Mouse (Mus musculus): ENCODE results near the gene Spindoc. TPM values are rescaled to one million over a fixed set of nuclear protein-coding genes. Genes with fewer than 3 reads are reported as not detected.

Gene Spindoc
- polyA plus RNA-seq, 1 experiment, result 49.2 TPM

- TF ChIP-seq POLR2A (IDR thresholded peaks at IDR 0.05; ENCODE audit: borderline replicate concordance, extremely low read depth, insufficient read depth, insufficient read length, poor library complexity, severe bottlenecking), result peak; percentile 88
- no peak for TF ChIP-seq CTCF (IDR thresholded peaks at IDR 0.05; ENCODE audit: borderline replicate concordance, extremely low read depth, insufficient read depth, insufficient read length)
Measured at GRCm38 (mm10) chr19:7341512-7342397, 41.0 kb downstream of the Spindoc start, which contains the start of gene Mark2. Mark2 (minus strand) TSS chr19:7341860.

GRCm38 (mm10) chr19:7340780-7341475 is 41.9 kb downstream of the Spindoc start:
- peak; percentile 25 for DNase-seq (ENCODE audit: low read depth)
- TF ChIP-seq CTCF (IDR thresholded peaks at IDR 0.05; ENCODE audit: borderline replicate concordance, extremely low read depth, insufficient read depth, insufficient read length), result no peak
- TF ChIP-seq POLR2A (IDR thresholded peaks at IDR 0.05; ENCODE audit: borderline replicate concordance, extremely low read depth, insufficient read depth, insufficient read length, poor library complexity, severe bottlenecking), result no peak

More at GRCm38 (mm10) chr19:7341512-7342397, 41.0 kb downstream of the Spindoc start, which contains the start of gene Mark2:
- peak; percentile 100 for DNase-seq (ENCODE audit: low read depth)

- TF ChIP-seq CTCF (IDR thresholded peaks at IDR 0.05; ENCODE audit: borderline replicate concordance, extremely low read depth, insufficient read depth, insufficient read length), result no peak
- TF ChIP-seq POLR2A (IDR thresholded peaks at IDR 0.05; ENCODE audit: borderline replicate concordance, extremely low read depth, insufficient read depth, insufficient read length, poor library complexity, severe bottlenecking), result no peak
- peak; percentile 27 for DNase-seq (ENCODE audit: low read depth)
Measured at GRCm38 (mm10) chr19:7340371-7340779, 42.4 kb downstream of the Spindoc start.

GRCm38 (mm10) chr19:7339867-7340266 is 42.9 kb downstream of the Spindoc start:
- no peak for DNase-seq (ENCODE audit: low read depth)
- TF ChIP-seq CTCF (IDR thresholded peaks at IDR 0.05; ENCODE audit: borderline replicate concordance, extremely low read depth, insufficient read depth, insufficient read length) (no peak), POLR2A (IDR thresholded peaks at IDR 0.05; ENCODE audit: borderline replicate concordance, extremely low read depth, insufficient read depth, insufficient read length, poor library complexity, severe bottlenecking) (no peak)

GRCm38 (mm10) chr19:7339026-7339425 is 43.8 kb downstream of the Spindoc start:
- TF ChIP-seq POLR2A (IDR thresholded peaks at IDR 0.05; ENCODE audit: borderline replicate concordance, extremely low read depth, insufficient read depth, insufficient read length, poor library complexity, severe bottlenecking) (no peak), CTCF (IDR thresholded peaks at IDR 0.05; ENCODE audit: borderline replicate concordance, extremely low read depth, insufficient read depth, insufficient read length) (no peak)
- DNase-seq (ENCODE audit: low read depth), result no peak

- DNase-seq (ENCODE audit: low read depth), result no peak
- TF ChIP-seq POLR2A (IDR thresholded peaks at IDR 0.05; ENCODE audit: borderline replicate concordance, extremely low read depth, insufficient read depth, insufficient read length, poor library complexity, severe bottlenecking), result no peak
- no peak for TF ChIP-seq CTCF (IDR thresholded peaks at IDR 0.05; ENCODE audit: borderline replicate concordance, extremely low read depth, insufficient read depth, insufficient read length)
Measured at GRCm38 (mm10) chr19:7337781-7338342, 44.9 kb downstream of the Spindoc start.

- no peak for DNase-seq (ENCODE audit: low read depth)
- TF ChIP-seq CTCF (IDR thresholded peaks at IDR 0.05; ENCODE audit: borderline replicate concordance, extremely low read depth, insufficient read depth, insufficient read length), result no peak
- no peak for TF ChIP-seq POLR2A (IDR thresholded peaks at IDR 0.05; ENCODE audit: borderline replicate concordance, extremely low read depth, insufficient read depth, insufficient read length, poor library complexity, severe bottlenecking)
Measured at GRCm38 (mm10) chr19:7335656-7336055, 47.1 kb downstream of the Spindoc start.

GRCm38 (mm10) chr19:7334049-7334448 is 48.7 kb downstream of the Spindoc start:
- TF ChIP-seq CTCF (IDR thresholded peaks at IDR 0.05; ENCODE audit: borderline replicate concordance, extremely low read depth, insufficient read depth, insufficient read length) (no peak), POLR2A (IDR thresholded peaks at IDR 0.05; ENCODE audit: borderline replicate concordance, extremely low read depth, insufficient read depth, insufficient read length, poor library complexity, severe bottlenecking) (no peak)
- no peak for DNase-seq (ENCODE audit: low read depth)

- no peak for DNase-seq (ENCODE audit: low read depth)
- TF ChIP-seq POLR2A (IDR thresholded peaks at IDR 0.05; ENCODE audit: borderline replicate concordance, extremely low read depth, insufficient read depth, insufficient read length, poor library complexity, severe bottlenecking) (no peak), CTCF (IDR thresholded peaks at IDR 0.05; ENCODE audit: borderline replicate concordance, extremely low read depth, insufficient read depth, insufficient read length) (no peak)
Measured at GRCm38 (mm10) chr19:7321391-7321790, 61.4 kb downstream of the Spindoc start.

- no peak for DNase-seq (ENCODE audit: low read depth)
- TF ChIP-seq CTCF (IDR thresholded peaks at IDR 0.05; ENCODE audit: borderline replicate concordance, extremely low read depth, insufficient read depth, insufficient read length), result no peak
- TF ChIP-seq POLR2A (IDR thresholded peaks at IDR 0.05; ENCODE audit: borderline replicate concordance, extremely low read depth, insufficient read depth, insufficient read length, poor library complexity, severe bottlenecking), result no peak
Measured at GRCm38 (mm10) chr19:7320181-7320580, 62.6 kb downstream of the Spindoc start.

GRCm38 (mm10) chr19:7317716-7318115 is 65.1 kb downstream of the Spindoc start:
- TF ChIP-seq POLR2A (IDR thresholded peaks at IDR 0.05; ENCODE audit: borderline replicate concordance, extremely low read depth, insufficient read depth, insufficient read length, poor library complexity, severe bottlenecking) (no peak), CTCF (IDR thresholded peaks at IDR 0.05; ENCODE audit: borderline replicate concordance, extremely low read depth, insufficient read depth, insufficient read length) (no peak)
- DNase-seq (ENCODE audit: low read depth), result no peak

Data from brain, embryonic 14.5 days (tissue).